Mouse (Mus musculus): Measurements from ENCODE around the gene Prkca. TPM values are rescaled to one million over a fixed set of nuclear protein-coding genes. Genes with fewer than 3 reads are reported as not detected.

Prkca gene
- total and polyA plus RNA-seq, 3 experiments, result 11.6 to 33.4 (median 32.2) TPM

- no peak for TF ChIP-seq POLR2A (IDR thresholded peaks at IDR 0.05; ENCODE audit: insufficient read depth, low read depth, low read length)
- no peak for TF ChIP-seq CTCF (IDR thresholded peaks at IDR 0.05)
- no peak for TF ChIP-seq EP300 (IDR thresholded peaks at IDR 0.05; ENCODE audit: insufficient read depth, low read depth, low read length)
- no peaks in the 10 kb centered on the region for H3K36me3 ChIP-seq (ENCODE audit: control insufficient read depth, insufficient read depth, low read length)
- no peaks in the 10 kb centered on the region for H3K4me1 ChIP-seq (ENCODE audit: control insufficient read depth, insufficient read depth, low read length)
- H3K27ac ChIP-seq, result no peak overlapping the region
- WGBS, result 73% methylated on average over 7 of the region's 7 CpGs
- intact Hi-C loops (cut with DNase I), result no loop called here
- H3K9ac ChIP-seq (ENCODE audit: low read depth, low read length), result no peak overlapping the region
- no peaks in the 10 kb centered on the region for H3K27me3 ChIP-seq (ENCODE audit: control insufficient read depth, insufficient read depth, low read length)
- DNase-seq, result no peak
- no peaks in the 10 kb centered on the region; the same call in 1 of the 2 replicates for H3K79me2 ChIP-seq (replicated peaks; ENCODE audit: control insufficient read depth, insufficient read depth, low read length)
- no peak overlapping the region for H3K4me3 ChIP-seq
Observed at GRCm38 (mm10) chr11:108204202-108204894, 139.4 kb downstream of the Prkca start.

- Histone ChIP-seq H3K9ac (ENCODE audit: low read depth, low read length) (no peak overlapping the region), H3K4me1 (ENCODE audit: control insufficient read depth, insufficient read depth, low read length) (no peaks in the 10 kb centered on the region), H3K27ac (no peak overlapping the region), H3K36me3 (ENCODE audit: control insufficient read depth, insufficient read depth, low read length) (no peaks in the 10 kb centered on the region), H3K79me2 (replicated peaks; ENCODE audit: control insufficient read depth, insufficient read depth, low read length) (no peaks in the 10 kb centered on the region; the same call in 1 of the 2 replicates), H3K4me3 (no peak overlapping the region), H3K27me3 (ENCODE audit: control insufficient read depth, insufficient read depth, low read length) (no peaks in the 10 kb centered on the region)
- TF ChIP-seq CTCF (IDR thresholded peaks at IDR 0.05), result no peak
- no peak for TF ChIP-seq POLR2A (IDR thresholded peaks at IDR 0.05; ENCODE audit: insufficient read depth, low read depth, low read length)
- no peak for TF ChIP-seq EP300 (IDR thresholded peaks at IDR 0.05; ENCODE audit: insufficient read depth, low read depth, low read length)
- DNase-seq, result no peak
- 94% methylated on average over 7 of the region's 7 CpGs for WGBS
- intact Hi-C loops (cut with DNase I), result no loop called here
Observed at GRCm38 (mm10) chr11:108202835-108203234, 140.9 kb downstream of the Prkca start.

- Histone ChIP-seq H3K4me1 (ENCODE audit: control insufficient read depth, insufficient read depth, low read length) (no peaks in the 10 kb centered on the region), H3K36me3 (ENCODE audit: control insufficient read depth, insufficient read depth, low read length) (no peaks in the 10 kb centered on the region), H3K27me3 (ENCODE audit: control insufficient read depth, insufficient read depth, low read length) (no peaks in the 10 kb centered on the region), H3K79me2 (replicated peaks; ENCODE audit: control insufficient read depth, insufficient read depth, low read length) (no peaks in the 10 kb centered on the region), H3K9ac (ENCODE audit: low read depth, low read length) (no peak overlapping the region), H3K27ac (no peak overlapping the region), H3K4me3 (no peak overlapping the region)
- WGBS, result 90% methylated on average over 15 of the region's 15 CpGs
- intact Hi-C loops (cut with DNase I), result no loop called here
- no peak for TF ChIP-seq CTCF (IDR thresholded peaks at IDR 0.05)
- no peak for TF ChIP-seq EP300 (IDR thresholded peaks at IDR 0.05; ENCODE audit: insufficient read depth, low read depth, low read length)
- no peak for TF ChIP-seq POLR2A (IDR thresholded peaks at IDR 0.05; ENCODE audit: insufficient read depth, low read depth, low read length)
- no peak for DNase-seq
Observed at GRCm38 (mm10) chr11:108200679-108201586, 142.8 kb downstream of the Prkca start.

- Histone ChIP-seq H3K27ac (no peak overlapping the region), H3K27me3 (ENCODE audit: control insufficient read depth, insufficient read depth, low read length) (no peaks in the 10 kb centered on the region), H3K9ac (ENCODE audit: low read depth, low read length) (no peak overlapping the region), H3K4me1 (ENCODE audit: control insufficient read depth, insufficient read depth, low read length) (no peaks in the 10 kb centered on the region), H3K79me2 (replicated peaks; ENCODE audit: control insufficient read depth, insufficient read depth, low read length) (no peaks in the 10 kb centered on the region), H3K36me3 (ENCODE audit: control insufficient read depth, insufficient read depth, low read length) (no peaks in the 10 kb centered on the region), H3K4me3 (no peak overlapping the region)
- no peak for TF ChIP-seq CTCF (IDR thresholded peaks at IDR 0.05)
- TF ChIP-seq EP300 (IDR thresholded peaks at IDR 0.05; ENCODE audit: insufficient read depth, low read depth, low read length), result no peak
- TF ChIP-seq POLR2A (IDR thresholded peaks at IDR 0.05; ENCODE audit: insufficient read depth, low read depth, low read length), result no peak
- no peak for DNase-seq
- intact Hi-C loops (cut with DNase I), result no loop called here
- WGBS, result 83% methylated on average over 4 of the region's 4 CpGs
Observed at GRCm38 (mm10) chr11:108199429-108199985, 144.2 kb downstream of the Prkca start.

- H3K27me3 ChIP-seq (ENCODE audit: control insufficient read depth, insufficient read depth, low read length), result no peaks in the 10 kb centered on the region
- H3K9ac ChIP-seq (ENCODE audit: low read depth, low read length), result no peak overlapping the region
- H3K4me3 ChIP-seq, result no peak overlapping the region
- DNase-seq, result no peak
- H3K36me3 ChIP-seq (ENCODE audit: control insufficient read depth, insufficient read depth, low read length), result no peaks in the 10 kb centered on the region
- no peaks in the 10 kb centered on the region for H3K79me2 ChIP-seq (replicated peaks; ENCODE audit: control insufficient read depth, insufficient read depth, low read length)
- H3K4me1 ChIP-seq (ENCODE audit: control insufficient read depth, insufficient read depth, low read length), result no peaks in the 10 kb centered on the region
- intact Hi-C loops (cut with DNase I), result no loop called here
- H3K27ac ChIP-seq, result no peak overlapping the region
- WGBS, result 45% methylated on average over 5 of the region's 5 CpGs
- no peak for TF ChIP-seq CTCF (IDR thresholded peaks at IDR 0.05)
- TF ChIP-seq POLR2A (IDR thresholded peaks at IDR 0.05; ENCODE audit: insufficient read depth, low read depth, low read length), result no peak
- TF ChIP-seq EP300 (IDR thresholded peaks at IDR 0.05; ENCODE audit: insufficient read depth, low read depth, low read length), result no peak
Observed at GRCm38 (mm10) chr11:108198592-108198991, 145.1 kb downstream of the Prkca start.

Data from heart, adult 2 months (tissue).